Mouse (Mus musculus): Measurements from ENCODE around the gene Nploc4. TPM values are rescaled to one million over a fixed set of nuclear protein-coding genes. Genes with fewer than 3 reads are reported as not detected.
"Not testable (repeated sequence)": the region's sequence is repeated elsewhere in the genome, so short reads cannot be mapped to it uniquely, and the experiment has no call there.

Gene Nploc4
- polyA plus RNA-seq, 1 experiment from 2014 or later = 49.8 TPM

- Histone ChIP-seq H3K4me3 (replicated peaks) (no peak overlapping the region), H3K27me3 (no peaks in the 10 kb centered on the region), H3K4me2 (no peak overlapping the region), H3K9ac (replicated peaks) (peak overlapping the region; percentile 27; the same call in 1 of the 2 replicates), H3K4me1 (replicated peaks) (peaks cover 52% of the 10 kb centered on the region), H3K9me3 (no peaks in the 10 kb centered on the region), H3K36me3 (peaks cover 5% of the 10 kb centered on the region; the same call in 1 of the 2 replicates), H3K27ac (peak overlapping the region; percentile 100)
- ATAC-seq (ENCODE audit: insufficient number of reproducible peaks, insufficient read depth, low FRiP score, low TSS enrichment, low read depth) = no peak
- 65% methylated on average over 13 of the region's 13 CpGs for WGBS
Observed at GRCm38 (mm10) chr11:120352571-120353290, 84.8 kb downstream of the Nploc4 start.

- H3K9me3 ChIP-seq; ATAC-seq (ENCODE audit: insufficient number of reproducible peaks, insufficient read depth, low FRiP score, low TSS enrichment, low read depth); H3K4me3 ChIP-seq (replicated peaks); H3K9ac ChIP-seq (replicated peaks); H3K4me2 ChIP-seq; H3K36me3 ChIP-seq; H3K27me3 ChIP-seq: not testable (repeated sequence)
- Histone ChIP-seq H3K4me1 (replicated peaks) (peaks cover 45% of the 10 kb centered on the region), H3K27ac (peak overlapping the region; percentile 100)
- WGBS = 91% methylated on average over 5 of the region's 5 CpGs
Observed at GRCm38 (mm10) chr11:120352093-120352350, 85.5 kb downstream of the Nploc4 start.

- Histone ChIP-seq H3K4me1 (replicated peaks) (peaks cover 41% of the 10 kb centered on the region), H3K27ac (peak overlapping the region; percentile 100), H3K27me3 (no peaks in the 10 kb centered on the region), H3K4me2 (peak overlapping the region; percentile 90), H3K36me3 (peaks cover 13% of the 10 kb centered on the region), H3K9me3 (no peaks in the 10 kb centered on the region), H3K9ac (replicated peaks) (no peak overlapping the region), H3K4me3 (replicated peaks) (0 out of 2 replicates have a peak overlapping the region, but pooled peaks have one; percentile 100)
- 80% methylated on average over 10 of the region's 10 CpGs for WGBS
- ATAC-seq (ENCODE audit: insufficient number of reproducible peaks, insufficient read depth, low FRiP score, low TSS enrichment, low read depth) = no peak
Observed at GRCm38 (mm10) chr11:120351250-120352092, 86.0 kb downstream of the Nploc4 start.

GRCm38 (mm10) chr11:120350711-120351110 is 86.8 kb downstream of the Nploc4 start:
- Histone ChIP-seq H3K9ac (replicated peaks) (peak overlapping the region; percentile 100), H3K27me3 (no peaks in the 10 kb centered on the region), H3K9me3 (no peaks in the 10 kb centered on the region), H3K4me1 (replicated peaks) (peaks cover 41% of the 10 kb centered on the region), H3K4me3 (replicated peaks) (peak overlapping the region; percentile 100), H3K27ac (peak overlapping the region; percentile 100), H3K36me3 (peaks cover 16% of the 10 kb centered on the region), H3K4me2 (peak overlapping the region; percentile 90)
- ATAC-seq (ENCODE audit: insufficient number of reproducible peaks, insufficient read depth, low FRiP score, low TSS enrichment, low read depth) = no peak
- WGBS = 10% methylated on average over 11 of the region's 11 CpGs

- peak; percentile 56 for ATAC-seq (ENCODE audit: insufficient number of reproducible peaks, insufficient read depth, low FRiP score, low TSS enrichment, low read depth)
- H3K4me3 ChIP-seq (replicated peaks) = peak overlapping the region; percentile 100
- WGBS = 4% methylated on average over 68 of the region's 68 CpGs
- H3K27me3 ChIP-seq = no peaks in the 10 kb centered on the region
- peaks cover 20% of the 10 kb centered on the region for H3K36me3 ChIP-seq
- H3K9ac ChIP-seq (replicated peaks) = peak overlapping the region; percentile 100
- no peaks in the 10 kb centered on the region for H3K9me3 ChIP-seq
- H3K4me2 ChIP-seq = peak overlapping the region; percentile 90
- peaks cover 45% of the 10 kb centered on the region for H3K4me1 ChIP-seq (replicated peaks)
- H3K27ac ChIP-seq = peak overlapping the region; percentile 100
Observed at GRCm38 (mm10) chr11:120349986-120350702, 87.4 kb downstream of the Nploc4 start.

- peak overlapping the region; percentile 90 for H3K4me2 ChIP-seq
- ATAC-seq (ENCODE audit: insufficient number of reproducible peaks, insufficient read depth, low FRiP score, low TSS enrichment, low read depth) = 0 out of 2 replicates have a peak, but pooled peaks have one; percentile 1
- H3K4me1 ChIP-seq (replicated peaks) = peaks cover 47% of the 10 kb centered on the region
- H3K27me3 ChIP-seq = no peaks in the 10 kb centered on the region
- 2% methylated on average over 16 of the region's 16 CpGs for WGBS
- H3K9me3 ChIP-seq = no peaks in the 10 kb centered on the region
- peak overlapping the region; percentile 100 for H3K27ac ChIP-seq
- H3K4me3 ChIP-seq (replicated peaks) = peak overlapping the region; percentile 100
- peak overlapping the region; percentile 100 for H3K9ac ChIP-seq (replicated peaks)
- H3K36me3 ChIP-seq = peaks cover 26% of the 10 kb centered on the region
Observed at GRCm38 (mm10) chr11:120349371-120349985, 88.0 kb downstream of the Nploc4 start.

GRCm38 (mm10) chr11:120348684-120349370 is 88.7 kb downstream of the Nploc4 start:
- peak overlapping the region; percentile 90 for H3K4me2 ChIP-seq
- no peaks in the 10 kb centered on the region for H3K9me3 ChIP-seq
- WGBS = 2% methylated on average over 45 of the region's 53 CpGs
- H3K9ac ChIP-seq (replicated peaks) = peak overlapping the region; percentile 100
- H3K4me1 ChIP-seq (replicated peaks) = peaks cover 45% of the 10 kb centered on the region
- H3K4me3 ChIP-seq (replicated peaks) = peak overlapping the region; percentile 100
- H3K36me3 ChIP-seq = peaks cover 26% of the 10 kb centered on the region
- peak overlapping the region; percentile 100 for H3K27ac ChIP-seq
- ATAC-seq (ENCODE audit: insufficient number of reproducible peaks, insufficient read depth, low FRiP score, low TSS enrichment, low read depth) = peak; percentile 27
- no peaks in the 10 kb centered on the region for H3K27me3 ChIP-seq

- H3K9ac ChIP-seq (replicated peaks) = peak within 1 kb of the TSS; percentile 100
- ATAC-seq (ENCODE audit: insufficient number of reproducible peaks, insufficient read depth, low FRiP score, low TSS enrichment, low read depth) = peak; percentile 49
- H3K27ac ChIP-seq = peak within 1 kb of the TSS; percentile 100
- H3K36me3 ChIP-seq = peaks cover 26% of the 10 kb centered on the region
- H3K4me3 ChIP-seq (replicated peaks) = peak within 1 kb of the TSS; percentile 100
- H3K4me2 ChIP-seq = peak within 1 kb of the TSS; percentile 90
- H3K27me3 ChIP-seq = no peaks in the 10 kb centered on the region
- peaks cover 37% of the 10 kb centered on the region for H3K4me1 ChIP-seq (replicated peaks)
- WGBS = 1% methylated on average over 96 of the region's 103 CpGs
- H3K9me3 ChIP-seq = no peaks in the 10 kb centered on the region
Observed at GRCm38 (mm10) chr11:120347791-120348683, 89.5 kb downstream of the Nploc4 start, which contains the start of gene Actg1. TSS of gene Actg1 (minus strand) at chr11:120348542.

GRCm38 (mm10) chr11:120347301-120347700 is 90.2 kb downstream of the Nploc4 start:
- ATAC-seq (ENCODE audit: insufficient number of reproducible peaks, insufficient read depth, low FRiP score, low TSS enrichment, low read depth) = no peak
- no peaks in the 10 kb centered on the region for H3K27me3 ChIP-seq
- peak overlapping the region; percentile 100 for H3K27ac ChIP-seq
- peaks cover 31% of the 10 kb centered on the region for H3K4me1 ChIP-seq (replicated peaks)
- peaks cover 26% of the 10 kb centered on the region for H3K36me3 ChIP-seq
- H3K4me3 ChIP-seq (replicated peaks) = peak overlapping the region; percentile 100
- no peaks in the 10 kb centered on the region for H3K9me3 ChIP-seq
- H3K9ac ChIP-seq (replicated peaks) = peak overlapping the region; percentile 100
- WGBS = 8% methylated on average over 10 of the region's 10 CpGs
- peak overlapping the region; percentile 90 for H3K4me2 ChIP-seq
